Mouse (Mus musculus) olfactory bulb, adult 2 months (tissue): ENCODE measurements around the gene Iqgap1.

ENCODE experiments used
- CTCF ChIP-seq: fragments of 200-500 bp; IDR thresholded peaks from 2 replicates; pipeline ENCODE4 v1.5.1; 2012; ENCODE audit warnings: low read depth, mild to moderate bottlenecking, low read length, moderate library complexity; ENCODE audit not compliant: insufficient read depth
- POLR2A ChIP-seq: fragments of 200-500 bp; IDR thresholded peaks from 2 replicates; pipeline ENCODE4 v1.6.1; 2012; ENCODE audit warnings: mild to moderate bottlenecking, low read depth, low read length, moderate library complexity; ENCODE audit not compliant: insufficient read depth

DNA sequence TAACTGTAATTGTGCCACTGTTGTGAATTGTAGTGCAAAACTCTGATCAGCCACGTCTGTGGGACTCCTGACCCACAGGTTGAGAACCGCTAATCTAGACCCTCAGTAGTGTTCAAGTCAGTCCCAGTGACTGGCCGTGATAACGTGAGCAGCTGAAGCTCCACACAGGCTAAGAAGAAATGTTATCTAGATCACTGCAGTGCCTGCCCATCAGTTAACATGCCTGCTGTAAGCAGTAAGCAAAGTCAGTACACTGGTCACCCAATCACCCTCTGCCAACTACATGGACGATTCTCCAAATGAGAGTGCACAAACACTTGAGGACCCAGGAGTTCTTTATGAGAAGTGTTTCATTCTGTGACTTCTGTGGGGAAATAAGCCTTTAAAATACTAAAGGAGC is 140.1 kb downstream of the Iqgap1 start:
- TF ChIP-seq CTCF (no peak), POLR2A (no peak)
